Mouse (Mus musculus): ENCODE data around the gene Cav1. TPM values are rescaled to one million over a fixed set of nuclear protein-coding genes. Genes with fewer than 3 reads are reported as not detected.
A peak's percentile ranks its signal among the peaks of the same experiment; 100 is the strongest.

The Cav1 gene
- polyA plus RNA-seq, 1 experiment from 2014 or later = 127 TPM

- Histone ChIP-seq H3K9me3 (ENCODE audit: low read length) (no peaks in the 10 kb centered on the region), H3K4me2 (replicated peaks; ENCODE audit: low read depth, low read length) (peak overlapping the region; percentile 77), H3K27ac (ENCODE audit: low read length) (peak overlapping the region; percentile 90), H3K4me3 (ENCODE audit: low read length) (peak overlapping the region; percentile 56), H3K9ac (replicated peaks; ENCODE audit: low read length) (peak overlapping the region; percentile 75), H3K36me3 (ENCODE audit: insufficient read depth, low read length) (no peaks in the 10 kb centered on the region), H3K27me3 (ENCODE audit: insufficient read depth, low read length) (no peaks in the 10 kb centered on the region; the same call in 1 of the 2 replicates), H3K4me1 (ENCODE audit: insufficient read depth, low read length) (peaks cover 15% of the 10 kb centered on the region)
- 26% methylated on average over 5 of the region's 5 CpGs for WGBS
- 0 out of 2 replicates have a peak, but pooled peaks have one; percentile 43 for ATAC-seq (ENCODE audit: low FRiP score, low TSS enrichment)
Measured at GRCm38 (mm10) chr6:17282159-17282558, 24.0 kb upstream of the Cav1 start.

DNA sequence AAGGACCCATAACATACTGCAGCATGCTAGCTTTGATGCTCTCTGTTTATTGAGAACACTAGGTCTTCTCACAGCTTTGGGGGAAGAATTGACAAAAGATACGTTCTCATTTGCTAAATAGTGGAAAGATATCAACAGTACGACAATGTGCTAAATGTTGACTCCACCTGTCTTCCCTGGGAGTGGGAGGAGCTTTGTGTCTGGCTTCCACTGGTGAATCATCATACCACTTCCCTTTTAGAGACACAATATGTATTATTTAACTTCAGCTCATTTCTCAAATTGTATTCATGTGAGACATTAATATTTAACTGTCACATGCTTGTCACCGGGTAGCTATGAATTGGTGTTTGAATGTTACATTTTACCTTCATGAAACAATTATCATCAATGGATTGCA is 22.3 kb upstream of the Cav1 start:
- H3K4me3 ChIP-seq (ENCODE audit: low read length) = no peak overlapping the region
- H3K4me1 ChIP-seq (ENCODE audit: insufficient read depth, low read length) = peaks cover 15% of the 10 kb centered on the region
- no peak for ATAC-seq (ENCODE audit: low FRiP score, low TSS enrichment)
- H3K27me3 ChIP-seq (ENCODE audit: insufficient read depth, low read length) = no peaks in the 10 kb centered on the region; the same call in 1 of the 2 replicates
- H3K9me3 ChIP-seq (ENCODE audit: low read length) = no peaks in the 10 kb centered on the region
- no peak overlapping the region for H3K9ac ChIP-seq (replicated peaks; ENCODE audit: low read length)
- no peak overlapping the region for H3K27ac ChIP-seq (ENCODE audit: low read length)
- no peak overlapping the region for H3K4me2 ChIP-seq (replicated peaks; ENCODE audit: low read depth, low read length)
- WGBS = 83% methylated on average over 3 of the region's 3 CpGs
- no peaks in the 10 kb centered on the region for H3K36me3 ChIP-seq (ENCODE audit: insufficient read depth, low read length)

GRCm38 (mm10) chr6:17286381-17286780 is 19.8 kb upstream of the Cav1 start:
- H3K9ac ChIP-seq (replicated peaks; ENCODE audit: low read length) = no peak overlapping the region
- no peaks in the 10 kb centered on the region for H3K27me3 ChIP-seq (ENCODE audit: insufficient read depth, low read length)
- no peak overlapping the region for H3K4me3 ChIP-seq (ENCODE audit: low read length)
- peaks cover 8% of the 10 kb centered on the region; the same call in 1 of the 2 replicates for H3K4me1 ChIP-seq (ENCODE audit: insufficient read depth, low read length)
- no peak overlapping the region for H3K27ac ChIP-seq (ENCODE audit: low read length)
- no peaks in the 10 kb centered on the region for H3K9me3 ChIP-seq (ENCODE audit: low read length)
- WGBS = 68% methylated on average over 4 of the region's 4 CpGs
- no peak overlapping the region for H3K4me2 ChIP-seq (replicated peaks; ENCODE audit: low read depth, low read length)
- no peak for ATAC-seq (ENCODE audit: low FRiP score, low TSS enrichment)
- H3K36me3 ChIP-seq (ENCODE audit: insufficient read depth, low read length) = no peaks in the 10 kb centered on the region

DNA sequence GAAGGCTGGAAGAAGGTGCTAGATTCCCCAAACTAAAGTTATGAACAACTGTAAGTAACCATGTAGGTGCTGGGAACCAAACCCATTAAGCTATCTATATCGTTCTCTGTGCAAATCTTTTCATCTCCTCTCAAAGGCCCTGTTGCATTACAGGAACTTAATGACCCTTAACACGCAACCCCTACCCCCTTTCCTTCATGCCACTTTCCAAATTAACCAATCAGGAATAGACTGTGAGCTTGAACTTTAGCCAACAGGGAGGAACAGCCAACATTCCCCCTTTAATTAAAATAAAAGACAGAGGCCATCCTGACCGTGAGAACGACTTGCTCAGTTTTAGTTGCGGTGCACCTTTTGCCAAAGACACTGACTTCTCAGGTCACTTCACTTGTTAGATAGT is 11.0 kb upstream of the Cav1 start:
- no peaks in the 10 kb centered on the region for H3K9me3 ChIP-seq (ENCODE audit: low read length)
- ATAC-seq (ENCODE audit: low FRiP score, low TSS enrichment) = peak; percentile 71
- H3K4me1 ChIP-seq (ENCODE audit: insufficient read depth, low read length) = 0 out of 2 replicates have a peak, but pooled peaks cover 11% of the 10 kb centered on the region
- H3K4me3 ChIP-seq (ENCODE audit: low read length) = no peak overlapping the region
- no peak overlapping the region for H3K4me2 ChIP-seq (replicated peaks; ENCODE audit: low read depth, low read length)
- no peaks in the 10 kb centered on the region for H3K27me3 ChIP-seq (ENCODE audit: insufficient read depth, low read length)
- 36% methylated on average over 5 of the region's 5 CpGs for WGBS
- no peaks in the 10 kb centered on the region for H3K36me3 ChIP-seq (ENCODE audit: insufficient read depth, low read length)
- no peak overlapping the region for H3K27ac ChIP-seq (ENCODE audit: low read length)
- no peak overlapping the region for H3K9ac ChIP-seq (replicated peaks; ENCODE audit: low read length)

DNA sequence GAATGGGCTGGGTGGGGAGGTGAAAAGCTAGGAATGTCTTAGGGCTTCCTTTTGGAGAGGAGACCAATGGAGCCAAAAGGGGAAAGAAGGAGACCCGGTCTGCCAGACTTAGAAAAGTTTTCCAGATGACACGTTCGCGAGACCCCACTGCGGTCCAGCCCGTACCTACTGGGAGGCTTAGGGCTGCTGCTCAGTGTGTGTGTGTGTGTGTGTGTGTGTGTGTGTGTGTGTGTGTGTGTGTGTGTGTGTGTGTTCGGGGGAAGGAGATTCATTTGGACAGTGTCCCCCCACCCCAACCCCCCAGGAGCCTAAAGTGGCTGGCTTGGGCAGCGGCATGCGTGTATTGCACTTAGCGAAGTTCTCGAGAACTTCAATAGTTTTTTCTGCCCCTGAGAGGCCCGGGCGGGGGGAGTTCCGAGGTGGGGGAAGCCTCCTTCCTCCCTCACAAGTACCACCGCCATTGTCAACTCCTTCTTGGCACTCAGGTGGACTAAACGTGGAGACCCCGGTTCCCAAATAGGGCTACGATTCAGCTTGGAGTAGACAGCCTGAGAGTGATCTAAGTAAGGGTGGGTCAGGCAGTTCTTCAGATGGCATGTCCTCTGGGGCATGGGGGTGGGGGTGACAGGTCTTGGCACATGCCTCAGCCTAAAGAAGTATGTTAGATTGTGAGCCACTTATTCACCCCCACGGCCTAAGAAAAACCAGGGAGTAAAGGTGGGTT is 629 bp downstream of the Cav1 start:
- Histone ChIP-seq H3K36me3 (ENCODE audit: insufficient read depth, low read length) (no peaks in the 10 kb centered on the region), H3K4me3 (ENCODE audit: low read length) (peak overlapping the region; percentile 58), H3K4me1 (ENCODE audit: insufficient read depth, low read length) (peaks cover 13% of the 10 kb centered on the region; the same call in 1 of the 2 replicates), H3K9me3 (ENCODE audit: low read length) (no peaks in the 10 kb centered on the region), H3K27me3 (ENCODE audit: insufficient read depth, low read length) (0 out of 2 replicates have a peak, but pooled peaks cover 4% of the 10 kb centered on the region), H3K9ac (replicated peaks; ENCODE audit: low read length) (peak overlapping the region; percentile 66), H3K27ac (ENCODE audit: low read length) (peak overlapping the region; percentile 61; the same call in 1 of the 2 replicates), H3K4me2 (replicated peaks; ENCODE audit: low read depth, low read length) (peak overlapping the region; percentile 95)
- 2% methylated on average over 19 of the region's 19 CpGs for WGBS
- peak; percentile 32 for ATAC-seq (ENCODE audit: low FRiP score, low TSS enrichment)

GRCm38 (mm10) chr6:17307461-17308115 is 1.5 kb downstream of the Cav1 start:
- 3% methylated on average over 31 of the region's 31 CpGs for WGBS

GRCm38 (mm10) chr6:17308661-17309060 is 2.5 kb downstream of the Cav1 start:
- ATAC-seq (ENCODE audit: low FRiP score, low TSS enrichment) = no peak
- peak overlapping the region; percentile 95 for H3K4me2 ChIP-seq (replicated peaks; ENCODE audit: low read depth, low read length)
- H3K9me3 ChIP-seq (ENCODE audit: low read length) = no peaks in the 10 kb centered on the region
- peaks cover 13% of the 10 kb centered on the region; the same call in 1 of the 2 replicates for H3K4me1 ChIP-seq (ENCODE audit: insufficient read depth, low read length)
- 0 out of 2 replicates have a peak, but pooled peaks cover 4% of the 10 kb centered on the region for H3K27me3 ChIP-seq (ENCODE audit: insufficient read depth, low read length)
- peak overlapping the region; percentile 13; the same call in 1 of the 2 replicates for H3K4me3 ChIP-seq (ENCODE audit: low read length)
- H3K9ac ChIP-seq (replicated peaks; ENCODE audit: low read length) = no peak overlapping the region
- no peak overlapping the region for H3K27ac ChIP-seq (ENCODE audit: low read length)
- WGBS = 54% methylated on average over 2 of the region's 2 CpGs
- H3K36me3 ChIP-seq (ENCODE audit: insufficient read depth, low read length) = no peaks in the 10 kb centered on the region

More at GRCm38 (mm10) chr6:17307461-17308115, 1.5 kb downstream of the Cav1 start:
- Histone ChIP-seq H3K9me3 (ENCODE audit: low read length) (no peaks in the 10 kb centered on the region), H3K36me3 (ENCODE audit: insufficient read depth, low read length) (no peaks in the 10 kb centered on the region), H3K27me3 (ENCODE audit: insufficient read depth, low read length) (0 out of 2 replicates have a peak, but pooled peaks cover 4% of the 10 kb centered on the region), H3K27ac (ENCODE audit: low read length) (no peak overlapping the region), H3K4me3 (ENCODE audit: low read length) (peak overlapping the region; percentile 58), H3K9ac (replicated peaks; ENCODE audit: low read length) (peak overlapping the region; percentile 66), H3K4me1 (ENCODE audit: insufficient read depth, low read length) (peaks cover 13% of the 10 kb centered on the region; the same call in 1 of the 2 replicates), H3K4me2 (replicated peaks; ENCODE audit: low read depth, low read length) (peak overlapping the region; percentile 95)
- ATAC-seq (ENCODE audit: low FRiP score, low TSS enrichment) = peak; percentile 90

GRCm38 (mm10) chr6:17309260-17309659 is 3.1 kb downstream of the Cav1 start:
- WGBS = 83% methylated on average over 2 of the region's 2 CpGs
- H3K4me3 ChIP-seq (ENCODE audit: low read length) = no peak overlapping the region; the same call in 1 of the 2 replicates

DNA sequence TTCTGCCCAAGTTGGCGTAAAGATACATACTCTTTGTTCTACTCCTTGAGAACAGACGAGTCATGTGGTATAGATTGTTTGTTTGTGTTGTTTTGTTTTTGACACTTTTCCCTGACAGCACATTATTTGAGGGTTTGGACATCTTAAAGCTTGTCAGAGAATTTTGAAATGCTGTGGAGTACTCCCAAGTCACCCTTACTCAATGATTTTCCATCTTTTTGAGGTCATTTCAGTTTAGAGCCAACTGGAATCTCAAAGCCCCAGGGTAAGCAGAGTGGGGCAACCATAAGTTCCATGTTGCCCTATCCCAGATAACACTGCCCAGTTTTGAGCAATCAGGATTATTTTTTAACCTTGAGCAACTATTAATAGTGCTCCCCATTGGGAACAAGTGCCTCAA is 8.1 kb downstream of the Cav1 start:
- Histone ChIP-seq H3K4me1 (ENCODE audit: insufficient read depth, low read length) (peaks cover 13% of the 10 kb centered on the region), H3K4me2 (replicated peaks; ENCODE audit: low read depth, low read length) (no peak overlapping the region), H3K9me3 (ENCODE audit: low read length) (no peaks in the 10 kb centered on the region), H3K9ac (replicated peaks; ENCODE audit: low read length) (no peak overlapping the region), H3K36me3 (ENCODE audit: insufficient read depth, low read length) (no peaks in the 10 kb centered on the region), H3K4me3 (ENCODE audit: low read length) (no peak overlapping the region), H3K27me3 (ENCODE audit: insufficient read depth, low read length) (no peaks in the 10 kb centered on the region), H3K27ac (ENCODE audit: low read length) (no peak overlapping the region)
- ATAC-seq (ENCODE audit: low FRiP score, low TSS enrichment) = no peak
- 87% methylated on average over 2 of the region's 2 CpGs for WGBS

More at GRCm38 (mm10) chr6:17309260-17309659, 3.1 kb downstream of the Cav1 start:
- Histone ChIP-seq H3K27me3 (ENCODE audit: insufficient read depth, low read length) (0 out of 2 replicates have a peak, but pooled peaks cover 4% of the 10 kb centered on the region), H3K9ac (replicated peaks; ENCODE audit: low read length) (no peak overlapping the region), H3K36me3 (ENCODE audit: insufficient read depth, low read length) (no peaks in the 10 kb centered on the region), H3K4me1 (ENCODE audit: insufficient read depth, low read length) (peaks cover 13% of the 10 kb centered on the region; the same call in 1 of the 2 replicates), H3K27ac (ENCODE audit: low read length) (no peak overlapping the region), H3K4me2 (replicated peaks; ENCODE audit: low read depth, low read length) (peak overlapping the region; percentile 95; the same call in 1 of the 2 replicates), H3K9me3 (ENCODE audit: low read length) (no peaks in the 10 kb centered on the region)
- no peak for ATAC-seq (ENCODE audit: low FRiP score, low TSS enrichment)
